ENCODE assay signal across 8 mouse cellular contexts in the genomic region with DNA sequence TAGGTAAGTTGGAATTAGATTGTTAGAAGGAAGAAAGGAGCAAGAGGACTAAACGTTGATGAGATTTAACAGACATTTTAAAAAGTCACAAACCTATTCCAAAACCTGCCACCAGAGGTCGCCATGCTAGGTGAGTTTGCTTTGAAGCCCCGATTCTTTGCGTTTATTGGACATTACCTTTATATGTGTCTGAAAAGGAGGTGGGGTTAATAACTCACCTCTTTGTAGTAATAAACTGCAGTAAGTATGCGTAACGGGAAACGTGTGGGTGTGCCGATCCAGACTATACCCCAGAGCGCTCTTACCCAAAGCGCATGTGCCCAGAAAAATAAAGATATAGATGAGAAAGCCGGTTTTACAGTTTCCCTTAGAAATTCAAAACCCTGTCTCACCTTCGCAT. TPM values are rescaled to one million over a fixed set of nuclear protein-coding genes. Genes with fewer than 3 reads are reported as not detected.
A peak's percentile ranks its signal among the peaks of the same experiment; 100 is the strongest.
DNase-seq lines count a peak whose midpoint lies in the region; ATAC-seq and TF ChIP-seq lines count a peak whose summit lies in the region.

No protein-coding gene starts in this region.

- H3K79me2 ChIP-seq in heart, adult 2 months (replicated peaks; ENCODE audit: control insufficient read depth, insufficient read depth, low read length) = no peaks in the 10 kb centered on the region

- no peak overlapping the region for H3K27ac ChIP-seq in heart, adult 2 months
- H3K27ac ChIP-seq in forebrain, embryonic 12.5 days = no peak overlapping the region
- no peak overlapping the region for H3K27ac ChIP-seq in liver, embryonic 15.5 days (replicated peaks)

- DNase-seq in heart, adult 2 months = no peak
- no peak for DNase-seq in heart, adult 9 months (ENCODE audit: low spot score in 2 of 2)
- peak; percentile 53 for DNase-seq in NIH3T3 (ENCODE audit: low read depth)
- DNase-seq in kidney, adult 11 months = peak; percentile 40
- DNase-seq in retina, postnatal 1 day = peak; percentile 72
- DNase-seq in ovary, postnatal 10 days (ENCODE audit: low spot score) = no peak

- intact Hi-C loops in heart, adult 2 months (cut with DNase I) = loop anchor here (10.0 kb wide), 1 partner anchor 1309 kb away; no protein-coding TSS in a partner anchor

- no peak overlapping the region for H3K9ac ChIP-seq in heart, adult 2 months (ENCODE audit: low read depth, low read length)
- no peak overlapping the region for H3K9ac ChIP-seq in forebrain, embryonic 12.5 days
- no peak overlapping the region for H3K9ac ChIP-seq in liver, embryonic 15.5 days

- 5% methylated on average over 12 of the region's 12 CpGs for WGBS in heart, adult 2 months
- WGBS in forebrain, embryonic 12.5 days = 4% methylated on average over 12 of the region's 12 CpGs
- 2% methylated on average over 12 of the region's 12 CpGs for WGBS in liver, embryonic 15.5 days (ENCODE audit: insufficient replicate concordance)

- TF ChIP-seq EP300 in heart, adult 2 months (IDR thresholded peaks at IDR 0.05; ENCODE audit: insufficient read depth, low read depth, low read length) = no peak

- no peaks in the 10 kb centered on the region for H3K9me3 ChIP-seq in forebrain, embryonic 12.5 days
- H3K9me3 ChIP-seq in liver, embryonic 15.5 days (replicated peaks) = no peaks in the 10 kb centered on the region

- no peak for TF ChIP-seq POLR2A in heart, adult 2 months (IDR thresholded peaks at IDR 0.05; ENCODE audit: insufficient read depth, low read depth, low read length)

- peak overlapping the region; percentile 47 for H3K4me2 ChIP-seq in forebrain, embryonic 12.5 days
- peak overlapping the region; percentile 33 for H3K4me2 ChIP-seq in liver, embryonic 15.5 days

- H3K36me3 ChIP-seq in heart, adult 2 months (ENCODE audit: control insufficient read depth, insufficient read depth, low read length) = no peaks in the 10 kb centered on the region
- H3K36me3 ChIP-seq in forebrain, embryonic 12.5 days (replicated peaks) = no peaks in the 10 kb centered on the region
- no peaks in the 10 kb centered on the region for H3K36me3 ChIP-seq in liver, embryonic 15.5 days (replicated peaks)

- H3K27me3 ChIP-seq in heart, adult 2 months (ENCODE audit: control insufficient read depth, insufficient read depth, low read length) = peaks cover 8% of the 10 kb centered on the region
- H3K27me3 ChIP-seq in forebrain, embryonic 12.5 days = peaks cover 37% of the 10 kb centered on the region
- H3K27me3 ChIP-seq in liver, embryonic 15.5 days = peaks cover 37% of the 10 kb centered on the region

- TF ChIP-seq CTCF in heart, adult 2 months (IDR thresholded peaks at IDR 0.05) = peak; percentile 73

- peak; percentile 71 for ATAC-seq in forebrain, embryonic 12.5 days (ENCODE audit: low FRiP score)
- no peak for ATAC-seq in liver, embryonic 15.5 days (ENCODE audit: insufficient read depth)

- no peak overlapping the region for H3K4me3 ChIP-seq in heart, adult 2 months
- H3K4me3 ChIP-seq in forebrain, embryonic 12.5 days (replicated peaks) = peak overlapping the region; percentile 21
- no peak overlapping the region for H3K4me3 ChIP-seq in liver, embryonic 15.5 days (replicated peaks)

- no peaks in the 10 kb centered on the region for H3K4me1 ChIP-seq in heart, adult 2 months (ENCODE audit: control insufficient read depth, insufficient read depth, low read length)
- H3K4me1 ChIP-seq in forebrain, embryonic 12.5 days = no peaks in the 10 kb centered on the region
- H3K4me1 ChIP-seq in liver, embryonic 15.5 days (replicated peaks) = no peaks in the 10 kb centered on the region

RNA-seq across cellular contexts. Expression of a gene that starts 3.1 kb away (rescaled TPM):
- not detected for total RNA-seq in heart, adult 2 months (2021)
- polyA plus RNA-seq in heart, adult 2 months (2012; rRNA removed) = 0.16 TPM in 1 of 2 replicates, not detected in the other
- polyA plus RNA-seq in forebrain, embryonic 12.5 days (2016; fragmentation: Nextera tagmentation; extraction: Ambion mirVana) = 11.3 and 21.0 TPM in 2 replicates
- 0.05 and 0.08 TPM in 2 replicates for polyA plus RNA-seq in liver, embryonic 15.5 days (2015; fragmentation: Nextera tagmentation; extraction: Ambion mirVana)

Comparison
In these comparisons a context has a peak if more than half of its experiments do, and no peak if none do; other contexts are left out.
1. DNase-seq: peak in NIH3T3 (single experiment), kidney, adult 11 months (single experiment) and retina, postnatal 1 day (single experiment); none in heart, adult 2 months (0 of 2), heart, adult 9 months (0 of 2) and ovary, postnatal 10 days (single experiment).
2. RNA of a gene that starts 3.1 kb away (polyA plus RNA-seq): 11.3 to 21.0 TPM in forebrain, embryonic 12.5 days; 0.16 TPM in heart, adult 2 months and 0.05 to 0.08 TPM in liver, embryonic 15.5 days; every median in the first group is over 10 times any median in the second.